ENCODE assay signal across 9 mouse cellular contexts in the genomic region with DNA sequence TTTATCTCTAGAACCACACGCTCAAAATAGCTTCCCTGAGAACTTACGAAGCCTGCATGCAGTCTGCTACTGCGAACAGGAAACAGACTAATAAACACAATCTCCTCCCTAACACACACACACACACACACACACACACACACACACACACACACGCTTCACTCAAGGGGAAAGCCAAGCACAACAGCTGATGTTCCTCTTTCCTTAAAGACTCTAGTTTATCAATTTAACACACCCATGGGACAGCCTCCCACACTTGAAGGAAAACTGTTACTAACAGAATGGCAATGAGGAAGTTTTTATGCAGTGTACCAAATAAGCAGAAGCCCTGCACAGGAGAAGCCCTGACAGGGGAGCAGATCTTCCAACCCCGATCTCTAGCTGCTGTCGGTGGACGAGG.
A peak's percentile ranks its signal among the peaks of the same experiment; 100 is the strongest.
DNase-seq lines count a peak whose midpoint lies in the region.
"Had no signal": no experiment of that assay in that cellular context is flagged by ENCODE, and none has a peak within 500 bp of the region (broad histone marks: within the 10 kb centered on the region; RNA-seq: fewer than 3 reads in every experiment).

No protein-coding gene starts in this region.

- H3K36me3 ChIP-seq in splenic B cell, adult 2 months (ENCODE audit: control insufficient read depth, insufficient read depth, low read length, poor library complexity, severe bottlenecking) = no peaks in the 10 kb centered on the region
- H3K36me3 ChIP-seq: embryonic facial prominence, embryonic 15.5 days had no signal

- DNase-seq in layer of hippocampus, adult 9-11 months = peak; percentile 18
- no peak for DNase-seq in layer of hippocampus, postnatal 25 days (ENCODE audit: extremely low spot score in 1 of 2, low spot score in 1 of 2)
- peak; percentile 65 for DNase-seq in heart, adult 8-10 months (ENCODE audit: low spot score)
- DNase-seq in kidney, postnatal 25 days = peak; percentile 64 to 67
- peak; percentile 39 for DNase-seq in splenic B cell, adult 2 months (ENCODE audit: low read depth, low spot score)
- no peak for DNase-seq in cerebellum, postnatal 36 days
- DNase-seq in thymus, postnatal 14 days = no peak
- no peak for DNase-seq in thymus, postnatal 10 days (ENCODE audit: low spot score in 2 of 2)

- no peaks in the 10 kb centered on the region for H3K27me3 ChIP-seq in splenic B cell, adult 2 months (ENCODE audit: control insufficient read depth, insufficient read depth, low read length, poor library complexity, severe bottlenecking)

Comparison
In these comparisons a context has a peak if more than half of its experiments do, and no peak if none do; other contexts are left out.
1. DNase-seq: peak in layer of hippocampus, adult 9-11 months (single experiment), heart, adult 8-10 months (single experiment), kidney, postnatal 25 days (2 of 2) and splenic B cell, adult 2 months (single experiment); none in layer of hippocampus, postnatal 25 days (0 of 2), cerebellum, postnatal 36 days (0 of 2), thymus, postnatal 14 days (single experiment) and thymus, postnatal 10 days (0 of 2).